Mouse (Mus musculus): Measurements from ENCODE around the gene Adgrg7.

GRCm38 (mm10) chr16:56833312-56833711, 37.7 kb upstream of the Adgrg7 start:
- TF ChIP-seq CTCF (IDR thresholded peaks at IDR 0.05; ENCODE audit: low read depth), result no peak
- TF ChIP-seq EP300 (optimal IDR thresholded peaks at IDR 0.05), result no peak

Measured in stomach, postnatal 0 days (tissue).